Mouse (Mus musculus): Measurements from ENCODE around the gene Anxa4. TPM values are rescaled to one million over a fixed set of nuclear protein-coding genes. Genes with fewer than 3 reads are reported as not detected.

The Anxa4 gene
- total RNA-seq, 2 experiments from 2014 or later, result 4.6 to 6.3 TPM

- no peak for DNase-seq (ENCODE audit: low spot score in 2 of 2)
- intact Hi-C loops (cut with DNase I), result no loop called here
These were observed 97.2 kb downstream of the Anxa4 start for GRCm38 (mm10) chr6:86696213-86696612.

GRCm38 (mm10) chr6:86694465-86694864 lies 98.9 kb downstream of the Anxa4 start:
- intact Hi-C loops (cut with DNase I), result no loop called here
- peak; percentile 37 to 39 for DNase-seq (ENCODE audit: low spot score in 2 of 2)

- intact Hi-C loops (cut with DNase I), result no loop called here
- DNase-seq (ENCODE audit: low spot score in 2 of 2), result no peak
These were observed 103.7 kb downstream of the Anxa4 start for GRCm38 (mm10) chr6:86689671-86690070.

GRCm38 (mm10) chr6:86686971-86687370 lies 106.4 kb downstream of the Anxa4 start:
- no peak for DNase-seq (ENCODE audit: low spot score in 2 of 2)

More at GRCm38 (mm10) chr6:86686971-86687370, 106.4 kb downstream of the Anxa4 start:
- intact Hi-C loops (cut with DNase I), result no loop called here

Other genes starting within 250 kb of the Anxa4 start
- gene Asprv1, start 165.4 kb downstream of the Anxa4 start, total RNA-seq (2021), result 1 to 10 TPM in 1 of 2 experiments, under 1 TPM in 1; 0.86 to 2.4 TPM
- 10 to 100 TPM; 24.5 to 25.9 TPM for gene Mxd1, start 124.4 kb downstream of the Anxa4 start, total RNA-seq (2021)
- 10 to 100 TPM; 52.6 to 58.8 TPM for gene Snrnp27, start 109.1 kb downstream of the Anxa4 start, total RNA-seq (2021)
- 10 to 100 TPM; 31.5 to 34.8 TPM for gene Gmcl1, start 60.2 kb downstream of the Anxa4 start, total RNA-seq (2021)
- 100 to 1,000 TPM; 399 to 437 TPM for gene Aak1, start 55.9 kb upstream of the Anxa4 start, total RNA-seq (2021)
- 10 to 100 TPM; 57.6 to 57.9 TPM for gene Nfu1, start 215.7 kb upstream of the Anxa4 start, total RNA-seq (2021)
- gene Gfpt1, start 249.3 kb upstream of the Anxa4 start, total RNA-seq (2021), result 10 to 100 TPM; 48.1 to 52.9 TPM

All from left cerebral cortex, postnatal 36 days (tissue).